17 mouse cellular contexts compared by ENCODE assay signal in the genomic region with DNA sequence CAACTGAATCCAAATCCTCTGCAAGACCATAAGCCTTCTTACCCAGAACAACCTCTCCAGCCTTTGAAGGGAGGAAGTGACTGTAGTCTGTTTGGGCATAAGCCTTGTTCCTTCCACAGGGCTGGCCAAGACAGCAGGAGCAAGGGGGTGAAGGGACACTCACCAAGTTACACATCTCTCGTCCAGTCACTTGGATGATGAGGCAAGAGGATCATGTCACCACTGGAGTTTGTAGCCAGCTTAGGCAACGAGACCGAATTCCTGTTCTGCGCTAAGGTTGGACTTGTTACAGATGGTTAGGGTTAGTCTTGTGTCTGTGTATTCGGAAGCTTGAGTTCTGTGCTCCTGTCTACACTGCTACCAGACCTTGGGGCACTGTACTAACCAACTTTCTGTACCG. TPM values are rescaled to one million over a fixed set of nuclear protein-coding genes. Genes with fewer than 3 reads are reported as not detected.
DNase-seq lines count a peak whose midpoint lies in the region; ATAC-seq lines count a peak whose summit lies in the region.
"Had no signal": no experiment of that assay in that cellular context is flagged by ENCODE, and none has a peak within 500 bp of the region (broad histone marks: within the 10 kb centered on the region; RNA-seq: fewer than 3 reads in every experiment).

No protein-coding gene starts in this region.

- H3K36me3 ChIP-seq in kidney, embryonic 14.5 days (ENCODE audit: control insufficient read depth, insufficient read depth, low read length) = peaks cover 9% of the 10 kb centered on the region; the same call in 1 of the 2 replicates

- H3K27ac ChIP-seq in kidney, embryonic 14.5 days (ENCODE audit: low read depth, low read length) = no peak overlapping the region
- H3K27ac ChIP-seq: embryonic facial prominence, embryonic 10.5 days; embryonic facial prominence, embryonic 12.5 days; forebrain, embryonic 10.5 days; forebrain, embryonic 12.5 days had no signal

- no peaks in the 10 kb centered on the region for H3K4me1 ChIP-seq in kidney, embryonic 14.5 days (ENCODE audit: control insufficient read depth, insufficient read depth, low read length)
- H3K4me1 ChIP-seq: embryonic facial prominence, embryonic 10.5 days; embryonic facial prominence, embryonic 12.5 days; forebrain, embryonic 10.5 days; forebrain, embryonic 12.5 days had no signal

- 91% methylated on average over 6 of the region's 6 CpGs for WGBS in kidney, embryonic 14.5 days

- peak; percentile 39 for DNase-seq in adrenal gland, adult 2 months
- no peak for DNase-seq in adrenal gland, adult 8-10 months
- DNase-seq in 416B (ENCODE audit: low read depth) = peak; percentile 14
- DNase-seq in fat pad, adult 2 months (ENCODE audit: extremely low read depth, low read depth, low spot score) = peak; percentile 52
- DNase-seq: adrenal gland, postnatal 25 days; cerebellum, adult 11-12 months; cerebellum, adult 2 months; cerebellum, adult 9-10 months; cerebellum, postnatal 10 days; cerebellum, postnatal 25 days had no signal

- no peak overlapping the region for H3K4me3 ChIP-seq in kidney, embryonic 14.5 days (ENCODE audit: low read length)
- H3K4me3 ChIP-seq: embryonic facial prominence, embryonic 10.5 days; embryonic facial prominence, embryonic 12.5 days; forebrain, embryonic 10.5 days; forebrain, embryonic 12.5 days had no signal

- ATAC-seq in kidney, embryonic 14.5 days (ENCODE audit: low FRiP score, low TSS enrichment) = no peak
- ATAC-seq: forebrain, embryonic 14.5 days; forebrain, embryonic 16.5 days had no signal

- H3K4me2 ChIP-seq in kidney, embryonic 14.5 days (replicated peaks; ENCODE audit: low read depth, low read length) = no peak overlapping the region
- H3K4me2 ChIP-seq: embryonic facial prominence, embryonic 12.5 days; forebrain, embryonic 12.5 days had no signal

- H3K9me3 ChIP-seq in kidney, embryonic 14.5 days (ENCODE audit: control insufficient read depth, low read length) = no peaks in the 10 kb centered on the region
- H3K9me3 ChIP-seq: embryonic facial prominence, embryonic 10.5 days; embryonic facial prominence, embryonic 12.5 days; forebrain, embryonic 10.5 days; forebrain, embryonic 12.5 days had no signal

- H3K27me3 ChIP-seq in kidney, embryonic 14.5 days (ENCODE audit: control insufficient read depth, insufficient read depth, low read length) = no peaks in the 10 kb centered on the region
- H3K27me3 ChIP-seq: embryonic facial prominence, embryonic 12.5 days; forebrain, embryonic 12.5 days had no signal

- no peak overlapping the region for H3K9ac ChIP-seq in kidney, embryonic 14.5 days (ENCODE audit: low read depth, low read length)
- H3K9ac ChIP-seq: embryonic facial prominence, embryonic 12.5 days; forebrain, embryonic 12.5 days had no signal

RNA-seq across cellular contexts. Expression of a gene that starts 13.4 kb away (rescaled TPM):
- total RNA-seq in adrenal gland, adult 2 months (2021) = 100 to 1,000 TPM; 117 to 125 TPM
- 101 and 114 TPM in 2 replicates for polyA plus RNA-seq in adrenal gland, adult 2 months (2012; rRNA removed)
- total RNA-seq in adrenal gland, adult 8-10 months (2022) = 100 to 1,000 TPM; 122 to 138 (median 130) TPM
- polyA plus RNA-seq in kidney, embryonic 14.5 days (2014; fragmentation: Nextera tagmentation; extraction: Ambion mirVana) = 144 and 160 TPM in 2 replicates

RNA-seq across cellular contexts. Expression of a gene that starts 14.1 kb away (rescaled TPM):
- total RNA-seq in adrenal gland, adult 2 months (2021) = 10 to 100 TPM; 27.7 to 39.6 TPM
- 88.3 and 93.5 TPM in 2 replicates for polyA plus RNA-seq in adrenal gland, adult 2 months (2012; rRNA removed)
- total RNA-seq in adrenal gland, adult 8-10 months (2022) = 10 to 100 TPM; 33.5 to 46.4 (median 38.1) TPM
- polyA plus RNA-seq in kidney, embryonic 14.5 days (2014; fragmentation: Nextera tagmentation; extraction: Ambion mirVana) = 5.5 and 10.9 TPM in 2 replicates

RNA-seq across cellular contexts. Expression of a gene that starts 19.9 kb away (rescaled TPM):
- total RNA-seq in adrenal gland, adult 2 months (2021) = 10 to 100 TPM; 17.5 to 33.1 TPM
- polyA plus RNA-seq in adrenal gland, adult 2 months (2012; rRNA removed) = 43.2 and 48.0 TPM in 2 replicates
- 10 to 100 TPM; 23.1 to 52.0 (median 33.6) TPM for total RNA-seq in adrenal gland, adult 8-10 months (2022)
- 35.4 and 40.5 TPM in 2 replicates for polyA plus RNA-seq in kidney, embryonic 14.5 days (2014; fragmentation: Nextera tagmentation; extraction: Ambion mirVana)
